Mouse (Mus musculus) NIH3T3 (cell line): ENCODE measurements around the gene Rasgrf2.
A peak's percentile ranks its signal among the peaks of the same experiment; 100 is the strongest.

ENCODE experiments used
- DNase-seq: peaks from one replicate; pipeline ENCODE4 v3.0.0-alpha.2; 2012; ENCODE audit warnings: low read depth

The Rasgrf2 gene

GRCm38 (mm10) chr13:91955175-91955574 lies 176.3 kb downstream of the Rasgrf2 start:
- DNase-seq: peak; percentile 9

DNA sequence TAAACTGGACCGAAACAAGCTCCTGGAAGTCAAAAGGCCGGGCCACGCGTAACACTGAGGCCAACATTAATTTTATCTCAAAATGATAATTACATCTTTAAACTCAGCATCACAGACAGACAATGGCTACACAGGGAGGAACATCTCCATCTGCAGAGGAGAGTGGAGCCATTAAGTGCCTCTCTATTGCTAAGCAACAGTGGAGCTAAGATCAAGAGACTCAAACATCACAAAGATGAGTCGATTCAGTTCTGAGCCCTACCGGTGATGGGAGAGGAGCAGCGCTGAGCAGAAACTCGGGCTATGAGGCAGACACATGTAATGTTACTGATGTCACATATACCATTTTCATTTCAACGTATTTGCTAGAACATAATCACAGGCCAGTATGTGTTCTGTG lies 191.3 kb downstream of the Rasgrf2 start:
- no peak for DNase-seq

DNA sequence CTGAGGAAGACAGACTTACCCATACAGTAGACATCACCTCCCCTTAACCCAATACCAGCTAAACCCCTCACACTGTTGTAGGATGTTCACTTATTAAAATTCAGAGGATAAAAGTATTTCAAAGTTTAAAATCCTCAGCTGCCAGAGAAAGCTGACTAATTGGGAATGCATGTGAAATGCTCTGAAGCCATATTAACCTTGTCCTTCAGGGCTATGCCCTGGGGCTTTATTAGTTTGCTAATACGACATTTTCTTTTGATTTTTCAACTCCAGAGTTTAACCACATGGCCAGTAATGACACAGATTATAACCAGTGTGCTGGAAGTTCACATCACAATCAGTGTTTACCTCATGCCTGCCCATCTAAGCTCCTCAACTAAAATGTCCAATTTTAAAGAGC lies 192.6 kb downstream of the Rasgrf2 start:
- DNase-seq: no peak

GRCm38 (mm10) chr13:91937232-91937631 lies 194.2 kb downstream of the Rasgrf2 start:
- DNase-seq: peak; percentile 5

DNA sequence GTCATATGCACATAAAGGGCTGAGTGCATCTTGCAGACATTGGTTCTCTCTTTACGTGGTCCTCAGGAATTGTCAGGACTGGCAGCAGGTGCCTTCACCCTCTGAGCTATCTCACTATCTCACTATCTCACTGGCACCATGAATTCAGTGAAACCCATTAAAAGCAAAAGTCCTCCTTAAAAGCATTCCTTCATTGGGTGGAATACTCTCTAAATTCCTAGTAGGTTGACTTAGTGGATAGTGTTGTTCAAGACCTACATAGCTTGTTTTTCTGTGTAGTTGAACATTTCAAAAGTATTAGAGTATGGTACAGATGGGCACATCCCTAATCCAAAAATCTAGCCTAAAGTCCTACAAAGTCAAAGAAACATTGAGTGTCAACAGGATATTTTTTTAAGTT lies 199.3 kb downstream of the Rasgrf2 start:
- DNase-seq: no peak

- no peak for DNase-seq
These were observed 201.3 kb downstream of the Rasgrf2 start for GRCm38 (mm10) chr13:91929943-91930726.

- DNase-seq: peak; percentile 14
These were observed 202.7 kb downstream of the Rasgrf2 start for GRCm38 (mm10) chr13:91928605-91929389.

DNA sequence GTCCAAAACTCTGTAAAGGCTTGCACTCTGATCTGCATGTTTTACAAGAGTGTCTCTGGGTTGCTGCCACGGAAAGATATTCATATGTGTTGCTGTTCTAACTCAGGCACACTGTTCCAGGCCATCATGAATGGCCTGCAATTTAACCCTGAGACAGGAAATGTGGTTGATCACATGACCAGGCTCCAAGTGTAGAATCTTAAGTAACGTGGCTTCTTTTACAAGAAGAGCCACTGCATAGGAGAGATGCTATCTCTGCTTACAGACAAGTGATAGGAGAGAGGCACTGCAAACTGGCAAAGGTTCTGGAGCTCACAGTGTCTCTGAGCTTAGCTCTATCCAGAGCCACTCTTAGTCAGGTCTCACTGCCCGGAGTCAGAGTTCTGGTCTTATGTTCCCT lies 210.4 kb downstream of the Rasgrf2 start:
- no peak for DNase-seq

GRCm38 (mm10) chr13:91918764-91919163 lies 212.7 kb downstream of the Rasgrf2 start:
- DNase-seq: no peak

GRCm38 (mm10) chr13:91917835-91918234 lies 213.6 kb downstream of the Rasgrf2 start:
- DNase-seq: no peak

DNA sequence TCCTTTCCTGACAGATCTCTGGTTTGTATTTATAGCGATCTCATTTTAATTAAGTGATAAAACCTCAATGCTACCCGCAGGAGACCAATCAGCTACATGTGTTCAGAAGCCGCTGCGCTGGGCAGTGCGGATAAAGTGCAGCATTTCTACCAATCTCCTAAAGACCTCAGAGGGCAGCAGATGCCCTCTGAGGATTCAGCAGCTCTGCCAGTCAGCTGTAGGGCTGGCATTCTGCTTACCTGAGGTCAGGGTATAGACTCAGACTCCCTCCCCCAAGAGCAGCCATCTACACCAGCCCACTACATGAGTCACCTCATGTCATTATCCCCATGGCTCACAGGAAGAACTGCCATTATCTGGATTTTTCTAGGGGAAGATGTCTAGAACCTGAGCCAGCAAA lies 215.1 kb downstream of the Rasgrf2 start:
- no peak for DNase-seq

DNA sequence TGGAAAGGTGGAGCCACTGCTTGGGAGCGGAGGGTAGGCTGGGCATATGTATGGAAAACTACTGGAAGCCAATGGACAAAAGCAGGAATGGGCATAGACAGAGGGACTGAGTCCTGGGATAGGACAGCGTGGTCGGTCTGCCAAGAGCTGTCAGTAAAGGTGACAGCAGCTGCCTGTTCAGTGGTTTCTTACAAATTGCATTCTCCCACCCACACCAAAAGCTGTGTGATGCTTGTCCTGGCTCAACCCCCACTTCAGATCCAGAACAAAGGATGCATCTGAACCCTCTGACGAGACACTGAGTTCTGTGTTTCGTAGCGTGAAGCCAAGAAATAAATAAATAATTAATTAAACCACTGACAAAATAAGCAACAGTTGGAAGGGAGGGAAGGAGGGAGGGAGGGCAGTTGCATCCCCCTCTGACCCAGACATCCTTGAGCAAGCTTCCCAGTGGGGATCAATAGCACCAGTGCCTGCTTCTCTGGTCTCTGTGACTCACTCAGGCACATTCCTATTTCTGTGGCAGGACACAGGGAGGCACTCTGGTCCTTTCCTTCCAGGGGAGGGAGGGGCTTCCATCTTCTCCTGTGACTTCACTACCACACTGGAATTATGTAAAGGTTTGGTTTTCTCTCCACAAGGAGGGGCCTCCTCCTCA lies 215.7 kb downstream of the Rasgrf2 start:
- DNase-seq: peak; percentile 7

DNA sequence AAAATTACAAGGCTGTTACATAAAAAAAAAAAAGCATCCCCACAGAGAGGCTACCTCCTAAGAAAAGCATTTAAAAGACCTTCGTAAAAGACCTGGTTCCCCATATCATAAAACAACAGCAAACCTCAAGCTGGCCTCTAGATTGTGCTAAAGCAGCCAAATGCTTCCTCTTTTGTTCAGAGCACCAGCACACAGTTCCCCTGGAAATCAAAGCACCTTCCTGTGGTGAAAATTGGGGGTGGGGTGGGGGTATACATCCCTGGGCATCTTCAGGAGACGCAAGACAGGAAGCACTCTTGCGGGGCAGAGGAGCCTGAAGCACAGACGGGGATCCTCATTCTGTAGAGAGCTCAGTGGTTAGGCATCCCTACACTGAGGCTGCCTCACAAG lies 216.3 kb downstream of the Rasgrf2 start:
- no peak for DNase-seq

DNA sequence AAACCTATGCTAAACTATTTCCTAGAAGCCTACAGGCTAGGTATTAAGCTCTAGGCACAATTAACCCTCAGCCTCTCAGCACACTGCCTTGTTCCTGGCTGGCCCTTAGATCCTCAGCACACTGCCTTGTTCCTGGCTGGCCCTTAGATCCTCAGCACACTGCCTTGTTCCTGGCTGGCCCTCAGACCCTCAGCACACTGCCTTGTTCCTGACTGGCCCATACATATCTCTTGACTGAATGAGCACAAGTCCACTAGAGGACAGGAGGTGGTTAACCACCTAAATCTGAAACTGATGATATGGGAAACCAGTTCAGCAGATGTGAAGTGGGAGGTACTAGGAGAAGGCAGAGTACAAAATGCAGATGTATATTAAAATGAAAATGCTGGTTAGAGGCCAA lies 219.8 kb downstream of the Rasgrf2 start:
- no peak for DNase-seq

DNA sequence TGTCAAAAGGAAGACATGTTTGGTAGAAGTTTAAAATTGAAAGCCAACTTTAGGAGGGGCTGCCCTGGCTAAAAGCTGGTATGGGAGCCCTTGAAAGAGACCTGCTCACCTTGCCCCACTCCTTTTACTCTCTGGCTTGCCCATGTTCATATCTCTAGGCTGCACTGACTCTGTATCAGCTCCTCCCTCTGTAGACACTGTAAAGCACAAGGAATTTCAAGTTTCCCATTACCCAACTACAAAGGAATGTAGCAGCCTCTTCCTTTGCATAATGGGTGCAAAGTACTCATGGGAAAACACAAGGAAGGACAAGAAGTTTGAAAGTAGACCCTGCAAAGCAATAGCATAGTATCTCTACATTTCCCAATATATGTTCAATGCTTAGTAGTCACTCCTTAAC lies 220.2 kb downstream of the Rasgrf2 start:
- no peak for DNase-seq

DNA sequence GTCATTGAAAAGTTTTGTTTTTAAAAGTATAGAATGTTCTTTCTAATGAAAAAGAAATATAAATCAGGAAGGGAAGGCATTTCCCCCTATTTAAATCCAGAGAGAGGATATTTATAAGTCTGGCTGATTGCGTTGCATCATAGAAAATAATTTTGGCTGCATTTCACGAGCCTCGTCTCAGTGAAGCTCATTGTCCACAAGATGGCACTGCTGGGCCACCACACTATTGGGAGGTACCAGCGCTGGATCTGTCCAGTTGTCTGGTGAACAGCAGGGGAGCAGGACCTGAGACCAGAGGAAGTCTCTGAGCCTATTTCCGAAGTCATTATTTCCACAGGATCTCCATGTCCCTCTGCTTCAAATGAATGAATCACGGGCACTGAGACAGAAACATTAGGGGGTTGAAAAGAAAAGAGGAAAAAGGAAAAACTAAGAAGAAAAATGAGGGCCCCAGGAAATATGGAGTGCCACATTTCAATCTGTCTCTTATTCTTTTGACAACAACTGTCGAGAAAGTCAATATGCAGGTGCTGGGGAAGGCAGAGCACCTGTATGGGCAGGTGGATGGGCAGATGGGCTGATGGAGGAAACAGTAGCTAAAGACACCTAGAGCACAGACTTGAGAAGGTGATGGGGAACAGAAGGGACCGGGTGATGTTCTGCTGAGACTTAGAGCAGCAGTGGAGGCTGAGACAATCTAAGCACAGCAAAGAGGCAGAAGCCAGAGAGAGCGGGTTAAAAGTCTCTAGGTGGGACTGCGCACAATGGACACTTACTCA lies 223.1 kb downstream of the Rasgrf2 start:
- DNase-seq: peak; percentile 91

GRCm38 (mm10) chr13:91906338-91906737 lies 225.1 kb downstream of the Rasgrf2 start:
- DNase-seq: no peak

DNA sequence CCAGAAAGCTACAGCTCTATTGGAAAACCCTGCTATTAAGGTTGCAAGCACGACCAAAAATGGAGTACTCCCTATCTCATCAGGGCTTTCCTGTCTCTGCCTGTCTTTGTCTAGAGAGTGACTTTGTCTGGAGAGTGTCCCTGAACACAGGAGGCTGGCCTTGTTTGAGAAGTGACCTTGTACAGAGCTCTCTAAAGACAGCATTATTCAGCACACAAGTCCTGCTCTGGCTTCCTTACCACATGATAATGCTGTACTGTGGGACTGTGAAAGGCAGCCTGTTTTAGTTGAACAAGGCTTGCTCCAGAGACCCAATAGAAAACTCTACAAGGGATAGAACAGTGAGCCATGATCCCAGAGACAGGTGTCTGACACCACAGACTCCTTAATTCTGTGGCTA lies 235.0 kb downstream of the Rasgrf2 start:
- no peak for DNase-seq

DNA sequence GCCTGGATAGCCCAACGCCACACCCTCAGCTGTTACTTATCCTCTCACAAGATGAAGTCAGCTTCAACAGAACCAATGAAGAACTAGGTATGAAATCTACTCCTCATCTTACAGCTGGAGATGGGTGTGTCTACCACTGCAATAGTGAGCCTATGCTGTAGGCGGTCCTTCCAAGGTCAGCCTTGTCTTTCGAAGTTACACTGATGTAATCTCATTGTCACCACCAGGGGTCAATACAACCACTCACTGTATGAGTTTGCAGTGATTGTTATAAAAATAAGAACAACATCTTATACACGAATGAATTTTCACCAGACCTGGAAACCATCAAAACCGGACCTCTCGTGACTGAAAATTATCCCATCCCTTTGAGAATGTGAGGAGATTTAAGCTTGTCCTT lies 238.3 kb downstream of the Rasgrf2 start:
- DNase-seq: peak; percentile 53

DNA sequence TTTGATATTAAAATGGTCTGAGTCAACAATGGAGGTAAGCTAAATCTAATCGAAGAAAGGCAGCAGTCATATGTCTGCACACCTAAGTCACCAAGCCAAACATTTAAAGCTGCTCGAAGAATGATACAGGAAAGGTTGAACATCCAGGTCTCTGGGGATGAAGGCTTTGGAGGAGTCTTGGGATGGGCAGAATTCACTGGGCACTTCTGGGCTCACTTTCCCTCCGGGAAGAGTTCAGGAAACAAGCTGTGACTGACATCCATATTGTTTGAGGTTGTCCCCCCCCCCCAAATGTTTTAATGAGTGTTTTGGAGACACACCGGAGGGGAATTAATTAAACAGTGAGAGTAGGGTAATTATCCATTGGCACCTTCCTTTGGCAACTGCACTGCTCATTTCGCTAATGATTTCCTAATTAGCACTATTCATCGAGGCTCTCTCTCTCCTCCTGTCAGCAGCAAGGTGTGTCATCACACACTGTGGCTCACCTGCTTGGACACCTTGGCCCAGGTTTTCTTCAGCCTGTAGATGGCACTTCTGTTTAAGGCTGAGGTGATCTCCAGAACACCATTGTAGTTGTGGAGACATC lies 241.3 kb downstream of the Rasgrf2 start:
- DNase-seq: no peak

DNA sequence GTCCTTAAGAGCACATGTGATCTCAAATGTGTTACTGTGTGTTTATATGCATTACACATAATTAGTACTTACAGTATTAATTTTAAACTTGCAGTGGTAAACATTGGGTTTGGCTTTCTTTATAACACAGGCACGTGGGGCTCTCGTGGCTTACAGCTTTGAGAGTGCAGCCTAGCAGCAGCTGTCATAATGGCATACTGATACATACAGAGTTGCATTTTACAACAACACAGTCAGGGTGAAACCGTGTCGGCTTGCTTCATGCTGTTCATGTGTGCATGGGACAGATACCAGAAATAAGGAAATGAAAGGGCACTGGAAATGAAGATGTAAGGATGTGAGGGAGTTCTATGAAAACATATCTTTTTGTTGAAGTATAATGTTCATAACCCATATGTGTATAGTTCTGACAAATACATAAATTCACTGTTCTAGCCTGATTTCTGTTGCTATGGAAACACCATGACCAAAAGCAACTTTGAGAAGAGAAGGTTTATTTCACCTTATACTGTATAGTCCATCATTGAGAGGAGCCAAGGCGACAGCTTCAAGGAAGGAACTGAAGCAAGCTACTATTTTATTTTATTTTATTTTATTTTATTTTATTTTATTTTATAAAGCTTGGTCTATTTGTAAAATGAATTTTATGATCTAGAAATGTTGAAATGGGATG lies 246.6 kb downstream of the Rasgrf2 start:
- DNase-seq: no peak
